Mouse (Mus musculus) cerebellum, postnatal 14 days (tissue): ENCODE measurements around the gene Parn.
"Not testable (repeated sequence)": the region's sequence is repeated elsewhere in the genome, so short reads cannot be mapped to it uniquely, and the experiment has no call there.

Experiments
- DNase-seq, 2 experiments: peaks; one replicate each; pipeline ENCODE4 v3.0.0; 2021; ENCODE audit warnings: mixed read lengths in 2 of 2

The Parn gene

GRCm38 (mm10) chr16:13667878-13668343 lies at the start of gene Parn:
Gene Parn, minus strand, starts transcription at chr16:13668170.
- DNase-seq: peak; percentile 94 to 95

- DNase-seq: no peak
Observed at GRCm38 (mm10) chr16:13716821-13717553, 49.0 kb upstream of the Parn start.

- DNase-seq: no peak
Observed at GRCm38 (mm10) chr16:13714910-13715309, 46.9 kb upstream of the Parn start.

- DNase-seq: no peak
Observed at GRCm38 (mm10) chr16:13704676-13705075, 36.7 kb upstream of the Parn start.

- DNase-seq: peak; percentile 24 to 29
Observed at GRCm38 (mm10) chr16:13702184-13702583, 34.2 kb upstream of the Parn start.

DNA sequence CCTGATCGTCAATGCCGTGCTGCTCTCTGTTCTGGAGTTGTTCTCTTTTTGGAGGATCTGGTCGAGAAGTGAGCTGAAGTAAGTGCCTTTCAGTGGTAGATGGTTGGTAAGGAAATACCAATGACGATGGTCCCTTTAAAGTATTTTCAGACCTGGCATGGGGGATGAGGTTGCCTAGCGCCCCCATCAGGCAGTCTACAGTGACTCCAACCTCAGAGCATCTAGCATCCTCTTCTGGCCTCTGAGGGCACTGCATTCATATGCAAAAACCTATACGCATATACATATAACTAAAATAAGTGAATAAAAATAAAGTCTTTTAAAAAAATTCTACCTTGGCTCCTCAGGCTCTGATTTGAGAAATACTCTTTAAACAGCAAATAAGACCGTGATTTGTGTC lies 31.0 kb upstream of the Parn start:
- DNase-seq: peak in 1 of 2 experiments; percentile 11

DNA sequence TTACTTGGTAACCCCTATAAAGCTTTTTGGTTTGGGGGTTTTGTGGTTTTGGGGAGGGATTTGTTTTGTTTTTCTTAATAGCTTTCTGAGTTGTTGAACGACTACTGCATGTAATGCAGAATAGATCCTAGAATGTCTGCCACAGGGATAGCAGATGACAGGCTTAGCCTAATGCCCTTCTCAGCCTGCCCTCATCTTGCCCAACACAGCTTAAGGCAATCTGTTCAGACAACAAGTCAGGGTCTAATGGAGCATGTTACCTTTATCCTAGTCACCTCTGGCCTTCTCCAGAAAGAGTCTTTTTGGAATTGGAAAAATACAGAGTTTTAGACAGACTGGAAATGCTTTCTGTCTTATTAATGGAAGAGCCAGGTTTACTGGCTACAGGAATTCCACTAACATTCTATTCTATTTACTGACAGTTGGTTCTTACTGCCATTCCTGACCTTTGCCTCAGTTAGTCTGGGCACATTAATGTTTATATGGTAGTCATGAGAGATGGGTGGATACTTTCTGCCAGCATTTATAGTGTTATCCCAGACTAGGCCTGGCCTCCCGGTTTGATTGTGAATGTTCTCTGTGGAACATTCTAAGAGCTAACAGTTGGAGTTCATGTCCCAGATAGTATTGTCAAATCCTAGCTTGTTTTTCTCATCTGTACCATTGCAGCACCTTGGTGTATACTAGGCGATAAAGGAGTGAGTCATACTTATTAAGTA lies 10.8 kb upstream of the Parn start:
- no peak for DNase-seq

GRCm38 (mm10) chr16:13674511-13674910 lies 6.5 kb upstream of the Parn start:
- no peak for DNase-seq

DNA sequence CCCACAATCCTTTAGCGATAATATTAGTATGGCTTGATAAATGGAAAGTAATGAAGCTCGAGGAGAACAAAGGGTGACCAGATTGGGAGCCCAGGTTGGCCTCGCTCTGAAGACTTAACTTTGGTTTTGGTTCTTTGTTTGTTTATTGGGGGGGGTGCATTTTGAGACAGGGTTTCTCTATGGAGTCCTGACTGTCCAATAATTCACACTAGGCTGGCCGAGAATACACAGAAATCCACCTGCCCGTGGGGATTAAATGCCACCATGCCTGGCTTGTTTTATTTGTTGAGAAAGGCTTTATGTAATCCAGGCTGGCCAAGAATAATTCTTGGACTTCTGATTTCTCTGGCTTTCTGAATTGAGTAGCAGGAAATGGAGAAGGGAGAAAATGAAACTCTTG lies 5.1 kb upstream of the Parn start:
- no peak for DNase-seq

- peak; percentile 67 to 74 for DNase-seq
Observed at GRCm38 (mm10) chr16:13672386-13672898, 4.5 kb upstream of the Parn start.

- peak; percentile 92 to 93 for DNase-seq
Observed at GRCm38 (mm10) chr16:13671685-13672385, 3.9 kb upstream of the Parn start, which contains the start of the genes Bfar and 3110001I22Rik. Gene Bfar, plus strand, starts transcription at chr16:13671858. Gene 3110001I22Rik, plus strand, starts transcription at chr16:13671929.

DNA sequence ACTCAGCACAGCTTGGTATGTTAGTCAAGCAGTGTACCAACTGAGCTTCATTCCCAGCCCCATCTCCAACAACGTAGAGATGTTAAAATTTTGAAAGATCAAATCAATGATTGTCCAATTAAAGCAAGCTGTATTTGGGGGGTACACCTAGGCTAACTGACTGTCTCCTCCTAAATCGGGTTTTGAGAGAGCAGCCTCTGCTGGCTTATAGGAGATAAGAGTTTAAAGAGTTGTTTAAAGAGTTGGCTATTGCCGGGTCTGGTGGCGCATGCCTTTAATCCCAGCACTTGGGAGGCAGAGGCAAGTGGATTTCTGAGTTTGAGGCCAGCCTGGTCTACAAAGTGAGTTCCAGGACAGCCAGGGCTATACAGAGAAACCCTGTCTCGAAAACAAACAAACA lies 2.9 kb upstream of the Parn start:
- not testable (repeated sequence) for DNase-seq

GRCm38 (mm10) chr16:13669282-13669681 lies 1.3 kb upstream of the Parn start:
- no peak for DNase-seq

GRCm38 (mm10) chr16:13668402-13669108 lies 585 bp upstream of the Parn start:
- DNase-seq: peak in 1 of 2 experiments; percentile 10

GRCm38 (mm10) chr16:13660736-13661135 lies 7.2 kb downstream of the Parn start:
- DNase-seq: no peak

DNA sequence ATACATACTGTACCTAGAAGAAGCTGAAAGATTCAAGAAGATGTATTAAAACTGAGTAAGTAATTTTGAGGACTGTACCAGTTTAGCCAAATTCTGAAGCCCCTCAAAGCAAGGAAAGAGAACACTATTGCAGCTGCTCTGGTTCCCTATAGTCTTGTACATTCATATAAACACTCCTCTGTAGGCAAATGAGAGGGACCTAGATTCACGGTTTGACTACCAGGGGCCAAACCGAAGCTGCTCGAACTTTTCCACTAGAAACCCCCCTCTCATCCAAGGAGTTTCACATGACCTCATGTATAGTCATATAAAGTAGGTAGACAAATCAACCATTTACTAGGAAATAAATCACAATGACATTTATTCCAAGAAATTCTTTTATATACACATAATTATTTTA lies 9.1 kb downstream of the Parn start:
- no peak for DNase-seq

GRCm38 (mm10) chr16:13645930-13646329 lies 22.0 kb downstream of the Parn start:
- no peak for DNase-seq

DNA sequence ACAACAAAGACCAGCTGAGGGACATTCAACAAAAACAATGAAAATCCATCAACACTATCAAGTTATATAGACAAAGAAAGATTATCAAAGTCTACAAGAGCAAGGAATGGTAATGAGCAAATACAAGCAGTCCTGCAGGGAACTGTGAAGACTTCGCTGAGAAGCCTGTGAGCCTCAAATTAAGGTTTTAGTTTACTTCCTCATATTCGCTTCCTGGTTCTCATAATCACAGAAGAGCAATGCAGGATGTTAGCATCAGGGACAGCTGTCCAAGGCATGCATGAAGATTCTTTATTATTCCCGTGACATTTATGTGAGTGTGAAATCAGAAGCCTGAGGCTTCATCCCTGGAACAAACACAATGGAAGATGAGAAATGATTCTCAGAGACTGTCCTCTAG lies 23.5 kb downstream of the Parn start:
- DNase-seq: no peak

- DNase-seq: peak; percentile 9 to 33
Observed at GRCm38 (mm10) chr16:13640064-13640463, 27.9 kb downstream of the Parn start.

DNA sequence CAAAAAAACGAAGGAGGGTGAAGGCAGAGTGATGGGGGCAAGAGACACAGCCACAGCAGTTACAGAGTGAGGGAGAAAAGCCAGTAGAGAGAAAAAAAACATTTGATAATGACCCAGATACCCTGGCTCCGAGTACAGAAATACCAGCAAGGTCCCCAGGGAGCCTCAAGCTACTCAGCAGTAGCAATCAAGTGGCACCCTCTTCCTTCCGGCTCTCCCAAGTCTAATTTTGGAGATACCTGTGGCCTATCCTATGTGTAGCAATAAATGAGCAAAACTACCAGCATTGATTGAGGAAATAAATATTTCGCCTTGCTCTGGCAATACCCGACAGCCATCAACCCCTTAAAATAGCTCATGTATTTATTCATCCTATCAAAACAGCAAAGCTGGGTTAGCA lies 28.5 kb downstream of the Parn start:
- DNase-seq: no peak

DNA sequence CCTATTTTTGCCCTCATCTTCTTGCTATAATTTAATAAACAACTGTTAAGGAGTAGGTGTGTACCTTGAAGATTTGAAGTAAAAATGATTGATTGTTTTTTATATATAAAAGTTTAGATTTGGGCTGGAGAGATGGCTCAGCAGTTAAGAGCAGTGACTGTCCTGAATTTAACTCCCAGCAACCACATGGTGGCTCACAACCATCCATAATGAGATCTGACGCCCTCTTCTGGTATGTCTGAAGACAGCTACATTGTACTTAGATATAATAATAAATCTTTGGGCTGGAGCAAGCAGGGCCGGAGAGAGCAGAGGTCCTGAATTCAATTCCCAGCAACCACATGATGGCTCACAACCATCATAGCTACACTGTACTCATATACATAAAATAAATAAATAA lies 29.8 kb downstream of the Parn start:
- DNase-seq: not testable (repeated sequence)

GRCm38 (mm10) chr16:13628345-13628744 lies 39.6 kb downstream of the Parn start:
- DNase-seq: peak; percentile 31 to 48
